Mouse (Mus musculus): Measurements from ENCODE around the gene Glce.

Gene Glce

GRCm38 (mm10) chr9:62122508-62123215 lies at the start of gene Glce:
TSS of gene Glce (minus strand) at chr9:62122655.
- DNase-seq (ENCODE audit: low spot score in 2 of 2): peak; percentile 97

GRCm38 (mm10) chr9:62172239-62172638 lies 49.8 kb upstream of the Glce start:
- DNase-seq (ENCODE audit: low spot score in 2 of 2): no peak

GRCm38 (mm10) chr9:62170921-62171320 lies 48.5 kb upstream of the Glce start:
- no peak for DNase-seq (ENCODE audit: low spot score in 2 of 2)

- DNase-seq (ENCODE audit: low spot score in 2 of 2): no peak
These were observed 44.2 kb upstream of the Glce start for GRCm38 (mm10) chr9:62166621-62167020.

- DNase-seq (ENCODE audit: low spot score in 2 of 2): no peak
These were observed 43.7 kb upstream of the Glce start for GRCm38 (mm10) chr9:62166186-62166585.

GRCm38 (mm10) chr9:62162889-62163291 lies 40.4 kb upstream of the Glce start:
- DNase-seq (ENCODE audit: low spot score in 2 of 2): peak in 1 of 2 experiments; percentile 22

- DNase-seq (ENCODE audit: low spot score in 2 of 2): no peak
These were observed 38.3 kb upstream of the Glce start for GRCm38 (mm10) chr9:62160788-62161187.

- DNase-seq (ENCODE audit: low spot score in 2 of 2): no peak
These were observed 36.3 kb upstream of the Glce start for GRCm38 (mm10) chr9:62158746-62159145.

GRCm38 (mm10) chr9:62155821-62156220 lies 33.4 kb upstream of the Glce start:
- DNase-seq (ENCODE audit: low spot score in 2 of 2): no peak

- no peak for DNase-seq (ENCODE audit: low spot score in 2 of 2)
These were observed 32.9 kb upstream of the Glce start for GRCm38 (mm10) chr9:62155400-62155799.

- no peak for DNase-seq (ENCODE audit: low spot score in 2 of 2)
These were observed 32.5 kb upstream of the Glce start for GRCm38 (mm10) chr9:62154956-62155355.

GRCm38 (mm10) chr9:62154551-62154950 lies 32.1 kb upstream of the Glce start:
- no peak for DNase-seq (ENCODE audit: low spot score in 2 of 2)

- peak in 1 of 2 experiments; percentile 10 for DNase-seq (ENCODE audit: low spot score in 2 of 2)
These were observed 30.8 kb upstream of the Glce start for GRCm38 (mm10) chr9:62153263-62153662.

GRCm38 (mm10) chr9:62152506-62152905 lies 30.1 kb upstream of the Glce start:
- DNase-seq (ENCODE audit: low spot score in 2 of 2): no peak

- no peak for DNase-seq (ENCODE audit: low spot score in 2 of 2)
These were observed 22.7 kb upstream of the Glce start for GRCm38 (mm10) chr9:62145198-62145597.

GRCm38 (mm10) chr9:62143428-62143827 lies 21.0 kb upstream of the Glce start:
- no peak for DNase-seq (ENCODE audit: low spot score in 2 of 2)

- DNase-seq (ENCODE audit: low spot score in 2 of 2): no peak
These were observed 16.6 kb upstream of the Glce start for GRCm38 (mm10) chr9:62139027-62139426.

- DNase-seq (ENCODE audit: low spot score in 2 of 2): peak; percentile 29 to 30
These were observed 14.8 kb upstream of the Glce start for GRCm38 (mm10) chr9:62137259-62137658.

- DNase-seq (ENCODE audit: low spot score in 2 of 2): no peak
These were observed 9.7 kb upstream of the Glce start for GRCm38 (mm10) chr9:62132005-62132782.

GRCm38 (mm10) chr9:62130746-62131145 lies 8.3 kb upstream of the Glce start:
- DNase-seq (ENCODE audit: low spot score in 2 of 2): no peak

GRCm38 (mm10) chr9:62128056-62128455 lies 5.6 kb upstream of the Glce start:
- no peak for DNase-seq (ENCODE audit: low spot score in 2 of 2)

- no peak for DNase-seq (ENCODE audit: low spot score in 2 of 2)
These were observed 3.6 kb upstream of the Glce start for GRCm38 (mm10) chr9:62125986-62126575.

- DNase-seq (ENCODE audit: low spot score in 2 of 2): no peak
These were observed 1.8 kb upstream of the Glce start for GRCm38 (mm10) chr9:62124266-62124665.
